Mouse (Mus musculus) stomach, embryonic 15.5 days (tissue): Measurements from ENCODE around the gene Cidec. TPM values are rescaled to one million over a fixed set of nuclear protein-coding genes. Genes with fewer than 3 reads are reported as not detected.
A peak's percentile ranks its signal among the peaks of the same experiment; 100 is the strongest.

Experiments used
- ATAC-seq: fragments of 200-750 bp; cut with Nextera tagmentation; 2 replicates; pipeline ENCODE4 v1.8.0; 2017; ENCODE audit warnings: low read depth, moderate number of reproducible peaks, moderate TSS enrichment; ENCODE audit not compliant: insufficient read depth, low FRiP score
- H3K27ac ChIP-seq: fragments of 300-500 bp; sonication (generic); 2 replicates; pipeline ENCODE4 v1.5.1; 2015; ENCODE audit warnings: mild to moderate bottlenecking, inconsistent platforms
- H3K27me3 ChIP-seq: fragments of 300-500 bp; sonication (generic); replicated peaks from 2 replicates; pipeline ENCODE4 v1.6.1; 2015; ENCODE audit warnings: inconsistent platforms
- H3K36me3 ChIP-seq: fragments of 300-500 bp; sonication (generic); 2 replicates; pipeline ENCODE4 v1.6.1; 2015; ENCODE audit warnings: inconsistent platforms
- H3K4me1 ChIP-seq: fragments of 300-500 bp; sonication (generic); 2 replicates; pipeline ENCODE4 v1.6.1; 2015; ENCODE audit warnings: inconsistent platforms
- H3K4me2 ChIP-seq: fragments of 300-500 bp; sonication (generic); 2 replicates; pipeline ENCODE4 v1.6.1; 2015; ENCODE audit warnings: mild to moderate bottlenecking, inconsistent platforms
- H3K4me3 ChIP-seq: fragments of 300-500 bp; sonication (generic); replicated peaks from 2 replicates; pipeline ENCODE4 v1.5.1; 2015; ENCODE audit warnings: inconsistent platforms
- H3K9ac ChIP-seq: fragments of 300-500 bp; sonication (generic); 2 replicates; pipeline ENCODE4 v1.6.1; 2015; ENCODE audit warnings: inconsistent platforms
- H3K9me3 ChIP-seq: fragments of 300-500 bp; sonication (generic); 2 replicates; pipeline ENCODE4 v1.6.1; 2016; ENCODE audit warnings: inconsistent platforms
- WGBS: fragments of 180-500 bp; shearing (Covaris S2); methylation state at CpG from one replicate; pipeline ENCODE4 v1.1.7; 2015; 5-methylcytosine and 5-hydroxymethylcytosine counted together
- microRNA-seq: library from miRNA; unstranded; fragments of <30 nt; microRNA quantifications from one replicate; pipeline ENCODE4, GENCODE M21; 2016
- polyA plus RNA-seq: library from polyadenylated mRNA; unstranded; fragments of >200 nt; fragmentation: Nextera tagmentation; extraction: Ambion mirVana; gene quantifications from 2 replicates; pipeline ENCODE4 v1.2.1, GENCODE M21; 2015

Cidec gene
- polyA plus RNA-seq, 1 experiment from 2014 or later = 2.3 TPM

DNA sequence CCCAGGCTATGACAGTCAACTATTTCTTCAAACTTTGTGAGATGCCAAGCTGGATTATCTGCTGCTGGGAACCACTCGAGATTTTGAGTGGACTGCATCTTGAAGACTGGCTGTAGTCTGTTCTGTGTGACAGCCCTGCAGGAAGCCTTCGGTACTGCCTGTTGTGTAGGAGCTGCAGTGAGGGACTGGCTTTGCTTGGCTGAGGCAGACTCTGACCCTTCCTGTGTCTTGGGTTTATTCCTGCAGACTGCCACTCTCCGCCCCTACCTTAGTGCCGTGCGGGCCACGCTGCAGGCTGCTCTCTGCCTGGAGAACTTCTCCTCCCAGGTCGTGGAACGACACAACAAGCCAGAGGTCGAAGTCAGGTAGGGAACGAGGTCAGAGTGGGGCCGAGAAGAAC, 55.1 kb downstream of the Cidec start:
- H3K27me3 ChIP-seq = no peaks in the 10 kb centered on the region
- no peak overlapping the region for H3K4me3 ChIP-seq
- no peak overlapping the region for H3K9ac ChIP-seq
- H3K4me1 ChIP-seq = peaks cover 15% of the 10 kb centered on the region
- no peak for ATAC-seq
- no peak overlapping the region for H3K4me2 ChIP-seq
- no peak overlapping the region for H3K27ac ChIP-seq
- H3K36me3 ChIP-seq = peaks cover 45% of the 10 kb centered on the region
- H3K9me3 ChIP-seq = no peaks in the 10 kb centered on the region
- WGBS = 89% methylated on average over 11 of the region's 11 CpGs

GRCm38 (mm10) chr6:113379246-113379645, 56.3 kb downstream of the Cidec start:
- Histone ChIP-seq H3K27me3 (no peaks in the 10 kb centered on the region), H3K9me3 (no peaks in the 10 kb centered on the region), H3K4me3 (peak overlapping the region; percentile 99), H3K9ac (no peak overlapping the region), H3K36me3 (peaks cover 43% of the 10 kb centered on the region), H3K4me2 (peak overlapping the region; percentile 71), H3K4me1 (peaks cover 15% of the 10 kb centered on the region), H3K27ac (no peak overlapping the region)
- 73% methylated on average over 6 of the region's 6 CpGs for WGBS
- ATAC-seq = no peak

GRCm38 (mm10) chr6:113377496-113378385, 57.8 kb downstream of the Cidec start, which contains the start of the genes Tada3 and Arpc4:
Gene Tada3 (minus strand): TSS chr6:113377883.
Gene Arpc4 (plus strand): TSS chr6:113378115.
- H3K36me3 ChIP-seq = peaks cover 40% of the 10 kb centered on the region
- peaks cover 15% of the 10 kb centered on the region for H3K4me1 ChIP-seq
- peak within 1 kb of the TSS; percentile 99 for H3K4me3 ChIP-seq
- H3K9me3 ChIP-seq = no peaks in the 10 kb centered on the region
- peak within 1 kb of the TSS; percentile 98 for H3K9ac ChIP-seq
- peak; percentile 95 for ATAC-seq
- H3K27me3 ChIP-seq = no peaks in the 10 kb centered on the region
- WGBS = 0% methylated on average over 59 of the region's 61 CpGs
- peak within 1 kb of the TSS; percentile 98 for H3K27ac ChIP-seq
- peak within 1 kb of the TSS; percentile 71 for H3K4me2 ChIP-seq

GRCm38 (mm10) chr6:113377172-113377495, 58.4 kb downstream of the Cidec start:
- H3K36me3 ChIP-seq = peaks cover 45% of the 10 kb centered on the region
- peak overlapping the region; percentile 99 for H3K4me3 ChIP-seq
- peak overlapping the region; percentile 98 for H3K9ac ChIP-seq
- 4% methylated on average over 7 of the region's 7 CpGs for WGBS
- peak overlapping the region; percentile 71 for H3K4me2 ChIP-seq
- H3K27me3 ChIP-seq = no peaks in the 10 kb centered on the region
- H3K9me3 ChIP-seq = no peaks in the 10 kb centered on the region
- no peak for ATAC-seq
- H3K27ac ChIP-seq = peak overlapping the region; percentile 98
- peaks cover 15% of the 10 kb centered on the region for H3K4me1 ChIP-seq

Small RNA genes lying within 50 kb of the gene (microRNA-seq; reads per million reads assigned to microRNA genes)
- gene Gm24387 = not detected

Other genes starting within 250 kb of the Cidec start
- 1.7 and 2.0 TPM in 2 replicates for gene Lhfpl4, start 240.4 kb downstream of the Cidec start, polyA plus RNA-seq
- gene Mtmr14, start 197.9 kb downstream of the Cidec start, polyA plus RNA-seq = 34.3 and 38.2 TPM in 2 replicates
- gene Cpne9, start 153.5 kb downstream of the Cidec start, polyA plus RNA-seq = 0.22 and 0.23 TPM in 2 replicates
- 15.9 and 17.6 TPM in 2 replicates for gene Brpf1, start 128.6 kb downstream of the Cidec start, polyA plus RNA-seq
- 13.1 and 13.3 TPM in 2 replicates for gene Ogg1, start 108.8 kb downstream of the Cidec start, polyA plus RNA-seq
- gene Camk1, start 91.8 kb downstream of the Cidec start, polyA plus RNA-seq = 92.7 and 94.4 TPM in 2 replicates
- gene Tada3, start 57.9 kb downstream of the Cidec start, polyA plus RNA-seq = 44.1 and 44.2 TPM in 2 replicates
- gene Arpc4, start 57.6 kb downstream of the Cidec start, polyA plus RNA-seq = 362 and 387 TPM in 2 replicates
- gene Ttll3, start 46.5 kb downstream of the Cidec start, polyA plus RNA-seq = 2.9 and 3.2 TPM in 2 replicates
- 15.9 and 20.8 TPM in 2 replicates for gene Rpusd3, start 16.4 kb downstream of the Cidec start, polyA plus RNA-seq
- gene Jagn1, start 6.8 kb upstream of the Cidec start, polyA plus RNA-seq = 84.2 and 91.1 TPM in 2 replicates
- 16.8 and 18.2 TPM in 2 replicates for gene Il17re, start 22.7 kb upstream of the Cidec start, polyA plus RNA-seq
- gene Il17rc, start 35.7 kb upstream of the Cidec start, polyA plus RNA-seq = 26.4 and 26.7 TPM in 2 replicates
- 23.2 and 23.3 TPM in 2 replicates for gene Creld1, start 47.5 kb upstream of the Cidec start, polyA plus RNA-seq
- gene Prrt3, start 66.2 kb upstream of the Cidec start, polyA plus RNA-seq = 0.40 and 0.54 TPM in 2 replicates
- gene Emc3, start 95.9 kb upstream of the Cidec start, polyA plus RNA-seq = 88.5 and 94.7 TPM in 2 replicates
- 8.1 and 9.7 TPM in 2 replicates for gene Fancd2, start 95.9 kb upstream of the Cidec start, polyA plus RNA-seq
- 0.23 TPM in 1 of 2 replicates, not detected in the other for gene Fancd2os, start 165.0 kb upstream of the Cidec start, polyA plus RNA-seq
- 199 and 202 TPM in 2 replicates for gene Brk1, start 169.0 kb upstream of the Cidec start, polyA plus RNA-seq
- gene Vhl, start 188.2 kb upstream of the Cidec start, polyA plus RNA-seq = 39.5 and 43.6 TPM in 2 replicates
- gene Irak2, start 202.7 kb upstream of the Cidec start, polyA plus RNA-seq = 8.0 and 10.0 TPM in 2 replicates